Comparison of ENCODE assay signal across 8 mouse cellular contexts in the genomic region with DNA sequence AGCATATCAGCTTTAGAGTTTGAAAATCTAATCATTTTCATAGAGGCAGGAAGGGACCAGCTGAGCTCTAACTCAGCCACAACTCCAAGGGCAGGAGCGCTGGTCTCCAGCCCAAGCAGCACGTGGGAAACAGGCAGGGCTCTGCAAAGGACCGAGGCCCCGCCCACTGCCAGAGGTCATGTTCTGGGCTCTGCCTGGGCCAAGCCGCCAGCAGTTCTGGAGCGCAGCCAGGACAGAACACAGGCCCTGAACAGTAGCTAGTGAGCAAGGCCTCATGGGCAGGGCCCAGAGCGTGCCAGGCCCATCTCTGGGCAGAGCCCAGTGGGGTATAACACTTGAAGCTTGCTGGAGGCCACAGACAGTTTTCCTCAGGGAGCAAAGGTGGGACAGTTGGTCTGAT.
DNase-seq lines count a peak whose midpoint lies in the region; ATAC-seq and TF ChIP-seq lines count a peak whose summit lies in the region.

No protein-coding gene starts in this region.

- H3K4me3 ChIP-seq in hindbrain, embryonic 13.5 days, result no peak overlapping the region
- H3K4me3 ChIP-seq in lung, adult 2 months (replicated peaks; ENCODE audit: extremely low read depth, low read depth, low read length), result no peak overlapping the region

- no peaks in the 10 kb centered on the region for H3K36me3 ChIP-seq in hindbrain, embryonic 13.5 days

- peak; percentile 13 for DNase-seq in MN1 (ENCODE audit: low spot score)
- DNase-seq in cerebellum, adult 9-11 months, result peak; percentile 22
- DNase-seq in gastrocnemius, adult 18-20 months (ENCODE audit: low spot score), result peak; percentile 71
- peak; percentile 86 for DNase-seq in layer of hippocampus, adult 9-11 months
- DNase-seq in lung, adult 2 months, result peak; percentile 85
- peak; percentile 90 for DNase-seq in retina, postnatal 1 day
- no peak for DNase-seq in c-Kit-positive CD71-positive TER-119-positive erythroid progenitor cells, embryonic 14.5 days (ENCODE audit: low spot score)

- H3K4me2 ChIP-seq in hindbrain, embryonic 13.5 days, result no peak overlapping the region

- no peak for TF ChIP-seq CTCF in lung, adult 2 months (IDR thresholded peaks at IDR 0.05; ENCODE audit: insufficient read depth, low read length)

- no peaks in the 10 kb centered on the region for H3K9me3 ChIP-seq in hindbrain, embryonic 13.5 days

- peaks cover 76% of the 10 kb centered on the region for H3K4me1 ChIP-seq in hindbrain, embryonic 13.5 days (replicated peaks)
- peaks cover 12% of the 10 kb centered on the region; the same call in 1 of the 2 replicates for H3K4me1 ChIP-seq in lung, adult 2 months (ENCODE audit: control insufficient read depth, insufficient read depth, low read length)

- ATAC-seq in hindbrain, embryonic 13.5 days (ENCODE audit: low FRiP score), result peak; percentile 64

- H3K27ac ChIP-seq in hindbrain, embryonic 13.5 days, result peak overlapping the region; percentile 52; the same call in 1 of the 2 replicates

- H3K9ac ChIP-seq in hindbrain, embryonic 13.5 days, result no peak overlapping the region

- WGBS in hindbrain, embryonic 13.5 days, result 18% methylated on average over 7 of the region's 7 CpGs
- 13% methylated on average over 7 of the region's 7 CpGs for WGBS in lung, adult 2 months

- TF ChIP-seq POLR2A in lung, adult 2 months (IDR thresholded peaks at IDR 0.05; ENCODE audit: borderline replicate concordance, extremely low read depth, low read depth, low read length), result no peak

- H3K27me3 ChIP-seq in hindbrain, embryonic 13.5 days, result peaks cover 88% of the 10 kb centered on the region
